Mouse (Mus musculus) stomach, embryonic 14.5 days (tissue): ENCODE data around the gene Mlph. TPM values are rescaled to one million over a fixed set of nuclear protein-coding genes. Genes with fewer than 3 reads are reported as not detected.
A peak's percentile ranks its signal among the peaks of the same experiment; 100 is the strongest.

Source experiments
- ATAC-seq: fragments of 200-750 bp; cut with Nextera tagmentation; 2 replicates; pipeline ENCODE4 v1.8.0; 2017; ENCODE audit warnings: low read depth, moderate TSS enrichment; ENCODE audit not compliant: insufficient number of reproducible peaks, insufficient read depth, low FRiP score
- H3K27ac ChIP-seq: fragments of 300-500 bp; sonication (generic); 2 replicates; pipeline ENCODE4 v1.5.1; 2014; ENCODE audit warnings: mild to moderate bottlenecking, low read length, moderate library complexity, mixed read lengths
- H3K27me3 ChIP-seq: fragments of 300-500 bp; sonication (generic); 2 replicates; pipeline ENCODE4 v1.6.1; 2014; ENCODE audit warnings: low read length, control low read depth, mixed read lengths; ENCODE audit not compliant: control insufficient read depth, insufficient read depth
- H3K36me3 ChIP-seq: fragments of 300-500 bp; sonication (generic); 2 replicates; pipeline ENCODE4 v1.6.1; 2014; ENCODE audit warnings: mild to moderate bottlenecking, control low read depth, low read length, moderate library complexity, mixed read lengths; ENCODE audit not compliant: control insufficient read depth, insufficient read depth
- H3K4me1 ChIP-seq: fragments of 300-500 bp; sonication (generic); 2 replicates; pipeline ENCODE4 v1.6.1; 2014; ENCODE audit warnings: low read length, control low read depth, mixed read lengths; ENCODE audit not compliant: control insufficient read depth, insufficient read depth
- H3K4me2 ChIP-seq: fragments of 300-500 bp; sonication (generic); replicated peaks from 2 replicates; pipeline ENCODE4 v1.6.1; 2014; ENCODE audit warnings: low read depth, low read length, control low read depth
- H3K4me3 ChIP-seq: fragments of 300-500 bp; sonication (generic); 2 replicates; pipeline ENCODE4 v1.5.1; 2014; ENCODE audit warnings: low read depth, low read length, control low read depth
- H3K9ac ChIP-seq: fragments of 300-500 bp; sonication (generic); replicated peaks from 2 replicates; pipeline ENCODE4 v1.6.1; 2014; ENCODE audit warnings: low read depth, mild to moderate bottlenecking, control low read depth, low read length, moderate library complexity, mixed read lengths
- H3K9me3 ChIP-seq: fragments of 300-500 bp; sonication (generic); 2 replicates; pipeline ENCODE4 v1.6.1; 2016; ENCODE audit warnings: low read depth, low read length, control low read depth; ENCODE audit not compliant: control insufficient read depth
- WGBS: fragments of 180-500 bp; shearing (Covaris S2); extraction: QIAGEN DNeasy Blood & Tissue Kit; methylation state at CpG from one replicate; pipeline ENCODE4 v1.1.7; 2014; 5-methylcytosine and 5-hydroxymethylcytosine counted together
- polyA plus RNA-seq: library from polyadenylated mRNA; unstranded; fragments of >200 nt; fragmentation: Nextera tagmentation; extraction: Ambion mirVana; gene quantifications from 2 replicates; pipeline ENCODE4 v1.2.1, GENCODE M21; 2014

Mlph gene
- polyA plus RNA-seq, 1 experiment from 2014 or later = 1.3 TPM

- ATAC-seq = no peak
- no peak overlapping the region for H3K27ac ChIP-seq
- H3K4me2 ChIP-seq = no peak overlapping the region
- H3K36me3 ChIP-seq = no peaks in the 10 kb centered on the region
- H3K9ac ChIP-seq = no peak overlapping the region
- H3K9me3 ChIP-seq = no peaks in the 10 kb centered on the region
- H3K4me1 ChIP-seq = no peaks in the 10 kb centered on the region
- no peaks in the 10 kb centered on the region for H3K27me3 ChIP-seq
- H3K4me3 ChIP-seq = no peak overlapping the region
- WGBS = 68% methylated on average over 2 of the region's 2 CpGs
Measured at GRCm38 (mm10) chr1:90947252-90947651, 32.4 kb downstream of the Mlph start.

- no peaks in the 10 kb centered on the region for H3K27me3 ChIP-seq
- H3K36me3 ChIP-seq = no peaks in the 10 kb centered on the region
- H3K4me2 ChIP-seq = no peak overlapping the region
- 63% methylated on average over 9 of the region's 9 CpGs for WGBS
- no peak overlapping the region for H3K27ac ChIP-seq
- no peak overlapping the region for H3K9ac ChIP-seq
- no peak overlapping the region for H3K4me3 ChIP-seq
- H3K4me1 ChIP-seq = no peaks in the 10 kb centered on the region
- no peaks in the 10 kb centered on the region for H3K9me3 ChIP-seq
- ATAC-seq = no peak
Measured at GRCm38 (mm10) chr1:90949309-90949708, 34.4 kb downstream of the Mlph start.

GRCm38 (mm10) chr1:90951670-90952069 lies 36.8 kb downstream of the Mlph start:
- 78% methylated on average over 7 of the region's 7 CpGs for WGBS

GRCm38 (mm10) chr1:90952808-90953207 lies 37.9 kb downstream of the Mlph start, which contains the start of gene Prlh:
Prlh (plus strand) TSS chr1:90953108.
- Histone ChIP-seq H3K9ac (no peak within 1 kb of the TSS), H3K4me3 (no peak within 1 kb of the TSS), H3K4me2 (no peak within 1 kb of the TSS), H3K27ac (no peak within 1 kb of the TSS), H3K4me1 (no peaks in the 10 kb centered on the region), H3K9me3 (no peaks in the 10 kb centered on the region), H3K36me3 (no peaks in the 10 kb centered on the region), H3K27me3 (no peaks in the 10 kb centered on the region)
- no peak for ATAC-seq
- WGBS = 80% methylated on average over 8 of the region's 8 CpGs

More at GRCm38 (mm10) chr1:90951670-90952069, 36.8 kb downstream of the Mlph start:
- Histone ChIP-seq H3K9ac (no peak overlapping the region), H3K4me1 (no peaks in the 10 kb centered on the region), H3K36me3 (no peaks in the 10 kb centered on the region), H3K27me3 (no peaks in the 10 kb centered on the region), H3K4me2 (no peak overlapping the region), H3K9me3 (no peaks in the 10 kb centered on the region), H3K4me3 (no peak overlapping the region), H3K27ac (no peak overlapping the region)
- no peak for ATAC-seq

- no peak overlapping the region for H3K4me2 ChIP-seq
- no peaks in the 10 kb centered on the region for H3K27me3 ChIP-seq
- no peak overlapping the region for H3K4me3 ChIP-seq
- H3K36me3 ChIP-seq = no peaks in the 10 kb centered on the region
- ATAC-seq = no peak
- H3K9ac ChIP-seq = no peak overlapping the region
- H3K4me1 ChIP-seq = no peaks in the 10 kb centered on the region
- 71% methylated on average over 11 of the region's 11 CpGs for WGBS
- no peak overlapping the region for H3K27ac ChIP-seq
- H3K9me3 ChIP-seq = no peaks in the 10 kb centered on the region
Measured at GRCm38 (mm10) chr1:90953688-90954087, 38.8 kb downstream of the Mlph start.

GRCm38 (mm10) chr1:90956245-90957096 lies 41.6 kb downstream of the Mlph start:
- Histone ChIP-seq H3K4me1 (no peaks in the 10 kb centered on the region), H3K27ac (no peak overlapping the region), H3K9ac (no peak overlapping the region), H3K4me3 (no peak overlapping the region), H3K4me2 (no peak overlapping the region), H3K9me3 (no peaks in the 10 kb centered on the region), H3K36me3 (no peaks in the 10 kb centered on the region), H3K27me3 (no peaks in the 10 kb centered on the region)
- 33% methylated on average over 7 of the region's 7 CpGs for WGBS
- peak; percentile 58; the same call in 1 of the 2 replicates for ATAC-seq

GRCm38 (mm10) chr1:90962526-90962925 lies 47.6 kb downstream of the Mlph start:
- Histone ChIP-seq H3K27me3 (no peaks in the 10 kb centered on the region), H3K4me1 (peaks cover 16% of the 10 kb centered on the region), H3K4me2 (no peak overlapping the region), H3K9ac (no peak overlapping the region), H3K27ac (0 out of 2 replicates have a peak overlapping the region, but pooled peaks have one; percentile 6), H3K4me3 (no peak overlapping the region), H3K36me3 (no peaks in the 10 kb centered on the region), H3K9me3 (no peaks in the 10 kb centered on the region)
- 33% methylated on average over 4 of the region's 4 CpGs for WGBS
- ATAC-seq = no peak; the same call in 1 of the 2 replicates

GRCm38 (mm10) chr1:90962994-90963393 lies 48.1 kb downstream of the Mlph start:
- peak; percentile 77 for ATAC-seq
- Histone ChIP-seq H3K4me2 (no peak overlapping the region), H3K36me3 (no peaks in the 10 kb centered on the region), H3K9me3 (no peaks in the 10 kb centered on the region), H3K9ac (no peak overlapping the region), H3K4me1 (peaks cover 16% of the 10 kb centered on the region), H3K27me3 (no peaks in the 10 kb centered on the region), H3K4me3 (no peak overlapping the region), H3K27ac (no peak overlapping the region)
- 3% methylated on average over 3 of the region's 3 CpGs for WGBS
